Mouse (Mus musculus): ENCODE measurements around the gene Smarcad1. TPM values are rescaled to one million over a fixed set of nuclear protein-coding genes. Genes with fewer than 3 reads are reported as not detected.

Gene Smarcad1
- total RNA-seq, 2 experiments from 2014 or later, result 29.7 to 36.4 TPM

- DNase-seq (ENCODE audit: low spot score in 2 of 2), result no peak
Observed at GRCm38 (mm10) chr6:65075201-65075600, 32.8 kb downstream of the Smarcad1 start.

- DNase-seq (ENCODE audit: low spot score in 2 of 2), result no peak
Observed at GRCm38 (mm10) chr6:65079139-65079538, 36.8 kb downstream of the Smarcad1 start.

- no peak for DNase-seq (ENCODE audit: low spot score in 2 of 2)
Observed at GRCm38 (mm10) chr6:65114902-65115301, 72.5 kb downstream of the Smarcad1 start.

- DNase-seq (ENCODE audit: low spot score in 2 of 2), result no peak
Observed at GRCm38 (mm10) chr6:65117540-65117939, 75.2 kb downstream of the Smarcad1 start.

GRCm38 (mm10) chr6:65126074-65126726, 83.8 kb downstream of the Smarcad1 start:
- DNase-seq (ENCODE audit: low spot score in 2 of 2), result peak in 1 of 2 experiments; percentile 28

GRCm38 (mm10) chr6:65132376-65132775, 90.0 kb downstream of the Smarcad1 start:
- DNase-seq (ENCODE audit: low spot score in 2 of 2), result no peak

GRCm38 (mm10) chr6:65137802-65138201, 95.4 kb downstream of the Smarcad1 start:
- DNase-seq (ENCODE audit: low spot score in 2 of 2), result no peak

GRCm38 (mm10) chr6:65138243-65138642, 95.9 kb downstream of the Smarcad1 start:
- DNase-seq (ENCODE audit: low spot score in 2 of 2), result no peak

GRCm38 (mm10) chr6:65140082-65140749, 97.8 kb downstream of the Smarcad1 start:
- DNase-seq (ENCODE audit: low spot score in 2 of 2), result no peak

GRCm38 (mm10) chr6:65140750-65141243, 98.4 kb downstream of the Smarcad1 start:
- DNase-seq (ENCODE audit: low spot score in 2 of 2), result no peak

GRCm38 (mm10) chr6:65142316-65142715, 99.9 kb downstream of the Smarcad1 start:
- DNase-seq (ENCODE audit: low spot score in 2 of 2), result no peak

GRCm38 (mm10) chr6:65144621-65145205, 102.3 kb downstream of the Smarcad1 start, which contains the start of gene Hpgds:
Gene Hpgds, minus strand, starts transcription at chr6:65144908.
- no peak for DNase-seq (ENCODE audit: low spot score in 2 of 2)

GRCm38 (mm10) chr6:65146363-65146762, 104.0 kb downstream of the Smarcad1 start:
- DNase-seq (ENCODE audit: low spot score in 2 of 2), result no peak

GRCm38 (mm10) chr6:65150703-65151102, 108.3 kb downstream of the Smarcad1 start:
- no peak for DNase-seq (ENCODE audit: low spot score in 2 of 2)

GRCm38 (mm10) chr6:65153570-65153969, 111.2 kb downstream of the Smarcad1 start:
- DNase-seq (ENCODE audit: low spot score in 2 of 2), result no peak

GRCm38 (mm10) chr6:65157042-65157441, 114.7 kb downstream of the Smarcad1 start:
- no peak for DNase-seq (ENCODE audit: low spot score in 2 of 2)

- DNase-seq (ENCODE audit: low spot score in 2 of 2), result no peak
Observed at GRCm38 (mm10) chr6:65159381-65159942, 117.1 kb downstream of the Smarcad1 start.

- DNase-seq (ENCODE audit: low spot score in 2 of 2), result no peak
Observed at GRCm38 (mm10) chr6:65164137-65164536, 121.8 kb downstream of the Smarcad1 start.

GRCm38 (mm10) chr6:65164977-65165376, 122.6 kb downstream of the Smarcad1 start:
- no peak for DNase-seq (ENCODE audit: low spot score in 2 of 2)
